Mouse (Mus musculus): ENCODE measurements around the gene Usp50.

DNA sequence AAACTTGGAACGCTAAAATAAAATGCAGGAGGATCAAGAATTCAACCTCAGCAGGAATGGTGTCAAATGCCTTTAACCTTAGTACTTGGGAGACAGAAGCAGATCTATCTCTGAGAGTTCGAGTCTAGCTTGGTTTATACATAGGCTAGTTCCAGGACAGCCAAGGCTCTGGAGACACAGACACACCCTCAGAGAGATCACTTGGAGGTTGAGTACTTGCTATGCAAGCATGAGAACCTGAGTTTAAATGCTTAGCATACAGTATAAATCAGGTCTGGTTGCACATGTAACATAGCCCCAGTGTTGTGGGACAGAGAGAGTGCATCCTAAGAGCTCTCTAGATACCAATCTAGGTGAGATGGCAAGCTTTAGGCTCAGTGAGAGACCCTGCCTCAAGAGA, 34.1 kb upstream of the Usp50 start:
- TF ChIP-seq POLR2A (IDR thresholded peaks at IDR 0.05; ENCODE audit: borderline replicate concordance, extremely low read depth, insufficient read depth, insufficient read length, poor library complexity, severe bottlenecking) (no peak), CTCF (IDR thresholded peaks at IDR 0.05; ENCODE audit: borderline replicate concordance, extremely low read depth, insufficient read depth, insufficient read length) (no peak)
